Mouse (Mus musculus): ENCODE measurements around the gene Olfr1359. TPM values are rescaled to one million over a fixed set of nuclear protein-coding genes. Genes with fewer than 3 reads are reported as not detected.
"Not testable (repeated sequence)": the region's sequence is repeated elsewhere in the genome, so short reads cannot be mapped to it uniquely, and the experiment has no call there.

Gene Olfr1359
- polyA plus RNA-seq, 1 experiment from 2014 or later, result not detected

GRCm38 (mm10) chr13:21745006-21745405 is 47.1 kb downstream of the Olfr1359 start:
- Histone ChIP-seq H3K36me3 (ENCODE audit: control insufficient read depth, insufficient read depth, low read length) (no peaks in the 10 kb centered on the region), H3K4me3 (replicated peaks; ENCODE audit: low read depth, low read length) (no peak overlapping the region), H3K27me3 (ENCODE audit: control insufficient read depth, insufficient read depth, low read length) (no peaks in the 10 kb centered on the region), H3K4me2 (ENCODE audit: low read length) (no peak overlapping the region), H3K27ac (replicated peaks; ENCODE audit: low read depth, low read length) (no peak overlapping the region), H3K9me3 (ENCODE audit: control insufficient read depth, low read length) (no peaks in the 10 kb centered on the region), H3K9ac (replicated peaks; ENCODE audit: low read length) (no peak overlapping the region), H3K4me1 (ENCODE audit: control insufficient read depth, insufficient read depth, low read length) (peaks cover 19% of the 10 kb centered on the region)
- WGBS, result 94% methylated on average over 1 of the region's 1 CpGs
- ATAC-seq (ENCODE audit: low FRiP score, low TSS enrichment) (no peak), DNase-seq (no peak)

GRCm38 (mm10) chr13:21749387-21750158 is 51.7 kb downstream of the Olfr1359 start:
- peak overlapping the region; percentile 74 for H3K4me2 ChIP-seq (ENCODE audit: low read length)
- H3K4me3 ChIP-seq (replicated peaks; ENCODE audit: low read depth, low read length), result peak overlapping the region; percentile 53
- H3K27ac ChIP-seq (replicated peaks; ENCODE audit: low read depth, low read length), result peak overlapping the region; percentile 82
- no peaks in the 10 kb centered on the region for H3K9me3 ChIP-seq (ENCODE audit: control insufficient read depth, low read length)
- no peak for ATAC-seq (ENCODE audit: low FRiP score, low TSS enrichment)
- peak overlapping the region; percentile 64 for H3K9ac ChIP-seq (replicated peaks; ENCODE audit: low read length)
- DNase-seq, result peak; percentile 56
- WGBS, result 3% methylated on average over 5 of the region's 5 CpGs
- H3K27me3 ChIP-seq (ENCODE audit: control insufficient read depth, insufficient read depth, low read length), result no peaks in the 10 kb centered on the region
- peaks cover 28% of the 10 kb centered on the region for H3K4me1 ChIP-seq (ENCODE audit: control insufficient read depth, insufficient read depth, low read length)
- H3K36me3 ChIP-seq (ENCODE audit: control insufficient read depth, insufficient read depth, low read length), result no peaks in the 10 kb centered on the region

GRCm38 (mm10) chr13:21750159-21751017 is 52.5 kb downstream of the Olfr1359 start, which contains the start of gene Hist1h4k:
TSS of gene Hist1h4k (minus strand) at chr13:21750505.
- DNase-seq (peak; percentile 96), ATAC-seq (ENCODE audit: low FRiP score, low TSS enrichment) (peak; percentile 88)
- not testable (repeated sequence) for H3K36me3 ChIP-seq (ENCODE audit: control insufficient read depth, insufficient read depth, low read length); H3K27me3 ChIP-seq (ENCODE audit: control insufficient read depth, insufficient read depth, low read length); H3K9me3 ChIP-seq (ENCODE audit: control insufficient read depth, low read length)
- WGBS, result under 1% methylated on average over 42 of the region's 56 CpGs
- peaks cover 33% of the 10 kb centered on the region for H3K4me1 ChIP-seq (ENCODE audit: control insufficient read depth, insufficient read depth, low read length)
- H3K4me3 ChIP-seq (replicated peaks; ENCODE audit: low read depth, low read length), result peak within 1 kb of the TSS; percentile 53
- H3K27ac ChIP-seq (replicated peaks; ENCODE audit: low read depth, low read length), result peak within 1 kb of the TSS; percentile 82
- peak within 1 kb of the TSS; percentile 64 for H3K9ac ChIP-seq (replicated peaks; ENCODE audit: low read length)
- peak within 1 kb of the TSS; percentile 74 for H3K4me2 ChIP-seq (ENCODE audit: low read length)

- Histone ChIP-seq H3K27me3 (ENCODE audit: control insufficient read depth, insufficient read depth, low read length) (no peaks in the 10 kb centered on the region), H3K9ac (replicated peaks; ENCODE audit: low read length) (no peak overlapping the region), H3K4me3 (replicated peaks; ENCODE audit: low read depth, low read length) (no peak overlapping the region), H3K27ac (replicated peaks; ENCODE audit: low read depth, low read length) (no peak overlapping the region), H3K9me3 (ENCODE audit: control insufficient read depth, low read length) (no peaks in the 10 kb centered on the region), H3K4me2 (ENCODE audit: low read length) (no peak overlapping the region), H3K4me1 (ENCODE audit: control insufficient read depth, insufficient read depth, low read length) (peaks cover 33% of the 10 kb centered on the region), H3K36me3 (ENCODE audit: control insufficient read depth, insufficient read depth, low read length) (no peaks in the 10 kb centered on the region)
- ATAC-seq (ENCODE audit: low FRiP score, low TSS enrichment) (no peak), DNase-seq (no peak)
These were observed 53.5 kb downstream of the Olfr1359 start for GRCm38 (mm10) chr13:21751417-21751816.

GRCm38 (mm10) chr13:21751827-21752226 is 53.9 kb downstream of the Olfr1359 start:
- Histone ChIP-seq H3K27ac (replicated peaks; ENCODE audit: low read depth, low read length) (0 out of 2 replicates have a peak overlapping the region, but pooled peaks have one; percentile 20), H3K4me2 (ENCODE audit: low read length) (0 out of 2 replicates have a peak overlapping the region, but pooled peaks have one; percentile 74), H3K9ac (replicated peaks; ENCODE audit: low read length) (no peak overlapping the region), H3K9me3 (ENCODE audit: control insufficient read depth, low read length) (no peaks in the 10 kb centered on the region), H3K4me1 (ENCODE audit: control insufficient read depth, insufficient read depth, low read length) (peaks cover 33% of the 10 kb centered on the region), H3K4me3 (replicated peaks; ENCODE audit: low read depth, low read length) (no peak overlapping the region), H3K27me3 (ENCODE audit: control insufficient read depth, insufficient read depth, low read length) (no peaks in the 10 kb centered on the region), H3K36me3 (ENCODE audit: control insufficient read depth, insufficient read depth, low read length) (no peaks in the 10 kb centered on the region)
- DNase-seq (no peak), ATAC-seq (ENCODE audit: low FRiP score, low TSS enrichment) (no peak)
- WGBS, result 78% methylated on average over 3 of the region's 3 CpGs

GRCm38 (mm10) chr13:21752356-21752755 is 54.4 kb downstream of the Olfr1359 start:
- Histone ChIP-seq H3K27ac (replicated peaks; ENCODE audit: low read depth, low read length) (no peak overlapping the region), H3K9ac (replicated peaks; ENCODE audit: low read length) (no peak overlapping the region), H3K4me1 (ENCODE audit: control insufficient read depth, insufficient read depth, low read length) (peaks cover 31% of the 10 kb centered on the region), H3K36me3 (ENCODE audit: control insufficient read depth, insufficient read depth, low read length) (no peaks in the 10 kb centered on the region), H3K9me3 (ENCODE audit: control insufficient read depth, low read length) (no peaks in the 10 kb centered on the region), H3K4me2 (ENCODE audit: low read length) (peak overlapping the region; percentile 74; the same call in 1 of the 2 replicates), H3K4me3 (replicated peaks; ENCODE audit: low read depth, low read length) (no peak overlapping the region), H3K27me3 (ENCODE audit: control insufficient read depth, insufficient read depth, low read length) (no peaks in the 10 kb centered on the region)
- WGBS, result 35% methylated on average over 3 of the region's 3 CpGs
- DNase-seq (no peak), ATAC-seq (ENCODE audit: low FRiP score, low TSS enrichment) (no peak)

- H3K4me3 ChIP-seq (replicated peaks; ENCODE audit: low read depth, low read length), result peak overlapping the region; percentile 40
- peak overlapping the region; percentile 46; the same call in 1 of the 2 replicates for H3K9ac ChIP-seq (replicated peaks; ENCODE audit: low read length)
- no peaks in the 10 kb centered on the region for H3K27me3 ChIP-seq (ENCODE audit: control insufficient read depth, insufficient read depth, low read length)
- no peaks in the 10 kb centered on the region for H3K9me3 ChIP-seq (ENCODE audit: control insufficient read depth, low read length)
- peak overlapping the region; percentile 74 for H3K4me2 ChIP-seq (ENCODE audit: low read length)
- DNase-seq (peak; percentile 28), ATAC-seq (ENCODE audit: low FRiP score, low TSS enrichment) (no peak)
- peak overlapping the region; percentile 87 for H3K27ac ChIP-seq (replicated peaks; ENCODE audit: low read depth, low read length)
- H3K36me3 ChIP-seq (ENCODE audit: control insufficient read depth, insufficient read depth, low read length), result no peaks in the 10 kb centered on the region
- peaks cover 28% of the 10 kb centered on the region for H3K4me1 ChIP-seq (ENCODE audit: control insufficient read depth, insufficient read depth, low read length)
- WGBS, result 3% methylated on average over 10 of the region's 10 CpGs
These were observed 55.2 kb downstream of the Olfr1359 start for GRCm38 (mm10) chr13:21753051-21753523.

- peak within 1 kb of the TSS; percentile 40 for H3K4me3 ChIP-seq (replicated peaks; ENCODE audit: low read depth, low read length)
- H3K9me3 ChIP-seq (ENCODE audit: control insufficient read depth, low read length); H3K36me3 ChIP-seq (ENCODE audit: control insufficient read depth, insufficient read depth, low read length); H3K27me3 ChIP-seq (ENCODE audit: control insufficient read depth, insufficient read depth, low read length): not testable (repeated sequence)
- WGBS, result under 1% methylated on average over 46 of the region's 50 CpGs
- H3K4me1 ChIP-seq (ENCODE audit: control insufficient read depth, insufficient read depth, low read length), result peaks cover 25% of the 10 kb centered on the region
- H3K4me2 ChIP-seq (ENCODE audit: low read length), result peak within 1 kb of the TSS; percentile 74
- peak within 1 kb of the TSS; percentile 87 for H3K27ac ChIP-seq (replicated peaks; ENCODE audit: low read depth, low read length)
- H3K9ac ChIP-seq (replicated peaks; ENCODE audit: low read length), result peak within 1 kb of the TSS; percentile 46; the same call in 1 of the 2 replicates
- ATAC-seq (ENCODE audit: low FRiP score, low TSS enrichment) (peak; percentile 94), DNase-seq (peak; percentile 92)
These were observed 55.8 kb downstream of the Olfr1359 start, which contains the start of the genes Hist1h2ak and Hist1h2bn for GRCm38 (mm10) chr13:21753524-21754285. TSS of gene Hist1h2ak (minus strand) at chr13:21753827. TSS of gene Hist1h2bn (plus strand) at chr13:21754123.

All from midbrain, embryonic 14.5 days (tissue).